Mouse (Mus musculus) hindbrain, embryonic 15.5 days (tissue): Measurements from ENCODE around the gene Ctla4. TPM values are rescaled to one million over a fixed set of nuclear protein-coding genes. Genes with fewer than 3 reads are reported as not detected.
A peak's percentile ranks its signal among the peaks of the same experiment; 100 is the strongest.

Source experiments
- ATAC-seq: fragments of 200-750 bp; cut with Nextera tagmentation; 2 replicates; pipeline ENCODE4 v1.8.0; 2017; ENCODE audit warnings: low read depth, moderate number of reproducible peaks, moderate TSS enrichment; ENCODE audit not compliant: low FRiP score
- H3K27ac ChIP-seq: fragments of 300-500 bp; sonication (generic); replicated peaks from 2 replicates; pipeline ENCODE4 v1.5.1; 2015; ENCODE audit warnings: mild to moderate bottlenecking, inconsistent platforms
- H3K27me3 ChIP-seq: fragments of 300-500 bp; sonication (generic); 2 replicates; pipeline ENCODE4 v1.6.1; 2015; ENCODE audit warnings: control low read depth, inconsistent platforms
- H3K36me3 ChIP-seq: fragments of 300-500 bp; sonication (generic); 2 replicates; pipeline ENCODE4 v1.6.1; 2015; ENCODE audit warnings: control low read depth, inconsistent platforms
- H3K4me1 ChIP-seq: fragments of 300-500 bp; sonication (generic); replicated peaks from 2 replicates; pipeline ENCODE4 v1.6.1; 2015; ENCODE audit warnings: control low read depth, inconsistent platforms
- H3K4me2 ChIP-seq: fragments of 300-500 bp; sonication (generic); 2 replicates; pipeline ENCODE4 v1.6.1; 2015; ENCODE audit warnings: moderate library complexity, mild to moderate bottlenecking, inconsistent platforms
- H3K4me3 ChIP-seq: fragments of 300-500 bp; sonication (generic); 2 replicates; pipeline ENCODE4 v1.5.1; 2015; ENCODE audit warnings: mild to moderate bottlenecking, inconsistent platforms
- H3K9ac ChIP-seq: fragments of 300-500 bp; sonication (generic); 2 replicates; pipeline ENCODE4 v1.6.1; 2015; ENCODE audit warnings: inconsistent platforms
- H3K9me3 ChIP-seq: fragments of 300-500 bp; sonication (generic); 2 replicates; pipeline ENCODE4 v1.6.1; 2016; ENCODE audit warnings: control low read depth, inconsistent platforms
- WGBS: fragments of 180-500 bp; shearing (Covaris S2); methylation state at CpG from one replicate; pipeline ENCODE4 v1.1.7; 2015; 5-methylcytosine and 5-hydroxymethylcytosine counted together
- polyA plus RNA-seq: library from polyadenylated mRNA; unstranded; fragments of >200 nt; fragmentation: Nextera tagmentation; extraction: Ambion mirVana; gene quantifications from 2 replicates; pipeline ENCODE4 v1.2.1, GENCODE M21; 2015

Gene Ctla4
- polyA plus RNA-seq, 1 experiment from 2014 or later, result not detected

DNA sequence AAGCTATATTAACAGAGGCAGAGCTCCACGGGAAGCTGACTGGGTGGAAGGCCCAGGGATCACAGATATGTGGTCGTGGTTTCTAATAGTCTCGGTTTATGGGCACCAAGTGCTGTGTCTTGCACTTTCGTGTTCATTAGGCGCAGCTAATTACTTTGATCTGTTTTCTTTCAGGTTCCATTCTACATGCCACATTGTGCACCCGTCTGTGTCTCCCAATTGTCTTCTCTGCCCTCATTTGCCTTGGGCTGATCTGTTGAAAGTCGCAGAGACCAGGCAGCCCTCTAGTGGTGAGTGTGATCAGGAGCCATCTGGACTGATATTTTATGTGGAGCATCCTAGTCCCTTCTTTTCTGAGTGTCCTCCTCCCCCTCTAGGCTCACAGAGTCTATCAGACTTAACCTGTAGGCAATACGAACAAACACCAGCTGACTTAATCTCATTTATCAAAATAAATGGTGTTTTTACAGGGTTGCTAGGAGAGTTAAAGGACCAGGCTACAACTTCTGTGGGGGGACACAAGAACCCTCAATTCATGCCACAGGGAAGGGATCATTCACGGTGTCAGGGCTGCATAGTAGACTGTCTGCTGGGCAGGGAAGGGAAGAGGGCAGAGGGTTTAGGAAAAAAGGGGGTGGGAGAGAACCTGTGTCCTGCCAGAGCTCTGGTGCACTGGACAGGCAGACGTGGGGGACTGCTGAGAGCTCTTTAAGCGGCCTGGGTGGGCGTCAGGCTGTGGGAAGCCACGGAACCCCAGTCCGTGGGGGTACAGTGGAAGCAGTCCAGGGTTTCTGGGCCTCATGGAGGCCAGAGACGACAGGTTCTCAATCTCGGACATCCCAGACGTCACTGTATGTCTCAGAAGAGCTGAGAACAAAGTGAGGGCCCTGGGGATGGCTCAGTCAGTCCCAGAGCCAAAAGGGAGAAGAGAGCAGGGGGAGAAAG lies 18.2 kb upstream of the Ctla4 start:
- Histone ChIP-seq H3K9me3 (no peaks in the 10 kb centered on the region), H3K27me3 (no peaks in the 10 kb centered on the region), H3K4me1 (no peaks in the 10 kb centered on the region), H3K9ac (no peak overlapping the region), H3K4me2 (no peak overlapping the region), H3K27ac (no peak overlapping the region), H3K36me3 (no peaks in the 10 kb centered on the region), H3K4me3 (no peak overlapping the region)
- peak; percentile 74; the same call in 1 of the 2 replicates for ATAC-seq
- 57% methylated on average over 17 of the region's 17 CpGs for WGBS

DNA sequence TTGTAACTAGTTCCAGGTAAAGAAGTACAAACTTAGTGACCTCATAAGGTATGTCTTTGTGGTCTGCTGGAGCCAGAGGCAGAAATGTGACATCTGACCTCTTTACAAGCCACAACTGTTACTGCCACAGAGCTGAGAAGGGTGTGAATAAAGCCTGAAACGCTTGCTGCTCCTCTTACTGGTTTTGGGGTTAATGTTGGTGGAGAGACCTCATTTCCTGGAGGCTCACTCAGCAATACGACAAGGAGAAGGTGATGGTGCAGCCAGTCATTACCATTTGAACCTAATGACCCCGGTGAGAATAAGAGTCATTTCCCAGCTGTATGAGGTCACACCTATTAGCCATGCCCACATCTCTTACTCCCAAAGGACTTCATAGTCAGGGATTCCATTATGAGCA lies 11.5 kb upstream of the Ctla4 start:
- Histone ChIP-seq H3K36me3 (no peaks in the 10 kb centered on the region), H3K9me3 (no peaks in the 10 kb centered on the region), H3K27me3 (no peaks in the 10 kb centered on the region), H3K27ac (no peak overlapping the region), H3K4me1 (no peaks in the 10 kb centered on the region), H3K4me2 (no peak overlapping the region), H3K9ac (no peak overlapping the region), H3K4me3 (no peak overlapping the region)
- no peak for ATAC-seq
- 61% methylated on average over 3 of the region's 3 CpGs for WGBS

DNA sequence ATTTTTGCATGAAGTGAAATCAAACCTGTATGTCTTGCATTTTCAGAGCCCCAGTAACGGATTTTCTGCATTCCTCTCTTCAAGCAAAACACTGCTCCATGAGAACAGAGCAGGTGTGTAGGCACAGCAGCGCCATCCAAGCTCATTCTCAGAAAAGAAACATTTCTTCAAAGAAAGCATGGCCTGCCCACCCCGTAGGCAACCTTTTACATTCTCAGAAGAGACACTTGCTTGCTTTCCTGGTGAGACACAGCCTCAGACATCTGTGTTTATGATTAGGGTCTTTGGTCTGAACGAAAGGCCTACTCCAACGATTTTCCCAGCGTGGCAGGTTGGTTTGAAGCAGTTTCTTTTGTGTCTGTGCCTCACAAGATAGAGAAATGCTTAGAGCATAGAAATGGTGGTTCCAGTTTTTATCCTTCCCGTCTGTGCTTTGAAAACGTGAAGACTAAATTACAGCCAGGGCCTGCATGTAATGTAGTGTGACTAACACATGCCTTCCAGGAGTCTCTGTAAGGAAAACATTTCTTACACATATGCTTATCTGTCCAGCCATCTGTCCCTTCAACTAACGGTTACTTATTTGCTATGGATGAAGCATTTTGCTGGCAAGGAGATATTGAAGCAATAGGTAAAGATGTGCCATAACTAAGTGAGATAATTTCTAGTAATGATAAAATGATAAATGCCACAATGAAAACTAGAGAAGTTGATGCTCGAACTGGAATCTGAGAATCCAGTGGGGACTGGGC lies 6.5 kb upstream of the Ctla4 start:
- no peaks in the 10 kb centered on the region for H3K4me1 ChIP-seq
- H3K36me3 ChIP-seq, result no peaks in the 10 kb centered on the region
- no peaks in the 10 kb centered on the region for H3K9me3 ChIP-seq
- no peak overlapping the region for H3K4me3 ChIP-seq
- no peak overlapping the region for H3K9ac ChIP-seq
- H3K27ac ChIP-seq, result no peak overlapping the region; the same call in 1 of the 2 replicates
- H3K4me2 ChIP-seq, result no peak overlapping the region
- no peaks in the 10 kb centered on the region for H3K27me3 ChIP-seq
- ATAC-seq, result no peak
- 62% methylated on average over 10 of the region's 10 CpGs for WGBS

DNA sequence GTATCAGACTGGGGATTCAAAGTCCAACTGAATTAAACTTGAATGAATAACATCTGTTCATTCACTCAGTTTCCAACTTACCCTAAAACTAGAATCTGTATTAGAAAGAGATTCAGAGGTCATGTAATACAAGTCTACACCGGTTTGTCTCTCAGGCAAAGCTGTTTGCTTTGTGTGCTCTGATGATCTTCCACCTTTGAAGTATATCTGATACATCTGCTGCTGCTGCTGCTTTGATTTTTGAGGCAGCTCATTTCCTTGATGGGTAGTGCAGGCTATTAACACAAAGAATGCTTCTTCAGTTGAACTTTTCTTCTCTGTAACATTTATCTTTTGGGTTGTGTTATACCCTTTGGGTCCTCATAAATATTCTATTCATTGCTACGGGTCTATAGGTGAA lies 4.0 kb upstream of the Ctla4 start:
- ATAC-seq, result no peak
- Histone ChIP-seq H3K4me3 (no peak overlapping the region), H3K36me3 (no peaks in the 10 kb centered on the region), H3K9ac (no peak overlapping the region), H3K4me2 (no peak overlapping the region), H3K9me3 (no peaks in the 10 kb centered on the region), H3K4me1 (no peaks in the 10 kb centered on the region), H3K27ac (no peak overlapping the region), H3K27me3 (no peaks in the 10 kb centered on the region)
- 71% methylated on average over 2 of the region's 2 CpGs for WGBS

DNA sequence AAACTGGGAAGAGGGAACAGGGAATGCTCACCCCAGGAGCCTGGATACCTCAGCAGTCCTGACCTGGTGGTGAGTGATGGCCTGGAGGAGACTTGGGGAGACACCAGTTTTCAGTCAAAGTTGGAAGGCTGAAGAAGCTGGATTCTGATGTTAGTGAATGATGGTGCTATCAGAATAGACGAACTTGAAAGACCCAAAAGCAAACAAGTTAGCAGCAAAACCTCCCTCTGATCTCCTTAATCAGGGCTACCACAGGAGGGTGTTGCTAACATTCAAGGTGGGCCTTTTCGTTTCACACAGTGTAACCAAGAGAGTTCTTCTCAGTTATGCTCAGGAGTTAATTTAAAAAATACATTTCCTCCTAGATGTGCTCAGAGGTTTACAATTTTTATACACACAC lies 3.5 kb upstream of the Ctla4 start:
- Histone ChIP-seq H3K27me3 (no peaks in the 10 kb centered on the region), H3K9me3 (no peaks in the 10 kb centered on the region), H3K4me2 (no peak overlapping the region), H3K4me3 (no peak overlapping the region), H3K9ac (no peak overlapping the region), H3K27ac (no peak overlapping the region), H3K4me1 (no peaks in the 10 kb centered on the region), H3K36me3 (no peaks in the 10 kb centered on the region)
- no peak for ATAC-seq
- WGBS, result 81% methylated on average over 2 of the region's 2 CpGs

DNA sequence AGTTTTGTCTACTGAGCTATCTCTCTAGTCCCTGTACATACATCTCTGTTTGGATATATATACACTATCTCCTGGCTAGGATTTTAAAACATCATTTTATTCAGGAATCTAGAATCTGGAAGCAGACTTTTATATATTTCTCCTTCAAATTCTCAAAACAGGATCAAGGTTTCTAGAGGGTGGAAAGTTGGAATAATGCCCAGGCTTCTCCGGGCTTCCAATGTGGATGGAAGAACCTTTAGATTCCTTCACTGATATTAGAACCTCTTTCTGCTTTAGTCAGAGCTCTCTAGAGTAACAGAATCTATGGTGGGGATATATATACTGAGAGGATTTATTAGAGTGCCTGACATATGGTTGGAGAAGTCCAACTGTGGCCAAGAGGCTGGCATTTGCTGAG lies 2.2 kb upstream of the Ctla4 start:
- Histone ChIP-seq H3K9ac (no peak overlapping the region), H3K27me3 (no peaks in the 10 kb centered on the region), H3K4me1 (no peaks in the 10 kb centered on the region), H3K4me3 (no peak overlapping the region), H3K27ac (no peak overlapping the region), H3K4me2 (no peak overlapping the region), H3K36me3 (no peaks in the 10 kb centered on the region), H3K9me3 (no peaks in the 10 kb centered on the region)
- no peak for ATAC-seq
- 79% methylated on average over 1 of the region's 1 CpGs for WGBS

DNA sequence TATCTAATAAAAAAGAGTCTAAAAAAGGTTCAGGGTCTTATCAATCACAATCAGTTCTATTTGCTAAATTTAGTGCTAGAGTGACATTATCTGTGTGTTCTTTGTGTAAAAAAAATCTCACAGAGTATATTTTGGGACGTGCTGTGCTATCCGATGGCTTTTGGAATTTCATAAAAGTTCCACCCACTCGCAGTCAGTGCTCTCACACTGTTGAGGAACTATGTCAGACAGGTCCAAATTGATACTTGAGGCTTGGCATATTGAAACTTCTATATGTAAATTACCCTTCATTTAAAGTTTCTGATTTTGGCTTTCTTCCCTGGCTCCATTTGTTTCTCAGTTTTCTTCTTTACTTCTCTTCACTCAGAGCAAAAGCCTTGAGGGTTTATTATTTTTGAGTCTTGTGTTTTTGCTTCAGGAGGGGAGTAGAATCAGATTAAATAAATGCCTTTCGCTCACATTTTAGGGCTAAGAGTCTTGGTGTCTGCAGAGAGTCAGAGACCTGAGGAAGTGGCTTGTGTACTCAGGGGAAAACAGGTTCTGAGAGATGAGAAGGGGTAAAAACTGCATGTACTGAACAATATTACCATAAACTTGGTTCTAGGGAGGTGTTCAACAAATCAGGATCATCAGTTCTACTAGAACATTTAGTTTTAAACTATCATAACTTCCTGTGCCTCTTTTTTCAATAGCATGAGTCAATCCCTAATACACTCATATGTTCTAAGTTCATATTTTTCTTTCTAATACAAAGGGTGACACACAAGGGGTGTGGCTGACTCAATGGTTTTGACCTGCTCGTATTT lies 11.5 kb downstream of the Ctla4 start:
- Histone ChIP-seq H3K27me3 (no peaks in the 10 kb centered on the region), H3K27ac (no peak overlapping the region), H3K9me3 (no peaks in the 10 kb centered on the region), H3K4me1 (peaks cover 6% of the 10 kb centered on the region; the same call in 1 of the 2 replicates), H3K36me3 (no peaks in the 10 kb centered on the region), H3K4me3 (no peak overlapping the region), H3K4me2 (no peak overlapping the region), H3K9ac (no peak overlapping the region)
- no peak for ATAC-seq
- WGBS, result 87% methylated on average over 5 of the region's 5 CpGs

DNA sequence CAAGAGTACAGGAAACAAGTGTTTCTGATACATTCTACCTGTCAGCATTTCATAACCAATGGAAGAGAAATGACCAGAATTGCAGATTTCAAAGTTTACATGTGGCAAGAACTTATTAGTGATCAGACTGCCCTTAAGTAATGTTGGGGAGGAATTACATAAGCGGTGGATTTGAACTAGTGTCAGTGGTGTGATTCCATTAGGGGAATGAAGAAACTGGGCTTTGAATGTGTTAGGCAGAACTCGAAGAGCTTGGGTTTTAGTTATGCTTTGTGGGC lies 12.1 kb downstream of the Ctla4 start:
- H3K9ac ChIP-seq, result no peak overlapping the region
- no peaks in the 10 kb centered on the region for H3K36me3 ChIP-seq
- H3K9me3 ChIP-seq, result no peaks in the 10 kb centered on the region
- peaks cover 6% of the 10 kb centered on the region; the same call in 1 of the 2 replicates for H3K4me1 ChIP-seq
- no peak for ATAC-seq
- no peak overlapping the region for H3K4me2 ChIP-seq
- H3K27ac ChIP-seq, result no peak overlapping the region
- WGBS, result 82% methylated on average over 2 of the region's 2 CpGs
- no peaks in the 10 kb centered on the region for H3K27me3 ChIP-seq
- H3K4me3 ChIP-seq, result no peak overlapping the region

DNA sequence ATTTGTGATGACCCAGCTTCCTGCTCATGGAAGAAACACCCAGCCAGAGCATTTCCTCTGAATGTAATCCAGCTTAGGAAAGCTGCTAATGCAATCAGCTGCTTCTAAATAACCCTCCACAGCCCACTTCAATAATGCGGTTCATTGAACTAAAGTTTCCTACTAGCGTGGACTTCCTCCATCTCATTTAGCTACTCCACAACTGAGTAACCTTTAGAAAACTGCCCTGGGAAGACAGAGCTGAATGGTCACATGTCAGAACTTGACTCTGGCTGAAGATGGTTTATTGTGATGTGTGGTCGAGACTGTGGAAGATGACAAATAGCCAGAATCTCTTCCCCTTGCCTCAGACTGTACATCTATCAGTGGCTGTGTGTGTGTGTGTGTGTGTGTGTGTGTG lies 12.4 kb downstream of the Ctla4 start:
- H3K27me3 ChIP-seq, result no peaks in the 10 kb centered on the region
- H3K36me3 ChIP-seq, result no peaks in the 10 kb centered on the region
- no peaks in the 10 kb centered on the region for H3K9me3 ChIP-seq
- H3K4me3 ChIP-seq, result no peak overlapping the region
- 86% methylated on average over 3 of the region's 3 CpGs for WGBS
- no peak overlapping the region for H3K9ac ChIP-seq
- no peak overlapping the region for H3K4me2 ChIP-seq
- no peak overlapping the region for H3K27ac ChIP-seq
- no peak for ATAC-seq
- peaks cover 6% of the 10 kb centered on the region; the same call in 1 of the 2 replicates for H3K4me1 ChIP-seq

DNA sequence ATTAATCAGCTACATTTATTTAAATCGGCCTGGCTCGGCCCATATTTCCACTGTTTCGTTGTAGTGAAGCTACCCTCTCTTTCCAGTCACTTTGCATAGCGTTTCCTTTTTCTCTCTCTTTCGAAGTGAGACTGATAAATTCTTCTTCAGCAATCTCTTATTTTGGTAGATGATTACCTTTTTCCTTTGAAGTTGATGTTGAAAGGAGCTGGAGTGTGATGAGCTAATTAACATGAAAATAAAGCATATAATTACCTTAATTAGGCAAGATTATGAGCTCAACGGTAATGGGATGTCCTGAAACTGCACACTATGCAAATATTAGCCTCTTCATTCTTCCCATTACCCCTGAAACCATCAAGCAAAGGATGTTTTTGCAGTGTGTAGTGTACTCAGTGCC lies 15.7 kb downstream of the Ctla4 start:
- H3K9ac ChIP-seq, result no peak overlapping the region
- H3K27me3 ChIP-seq, result no peaks in the 10 kb centered on the region
- H3K4me2 ChIP-seq, result no peak overlapping the region
- H3K36me3 ChIP-seq, result no peaks in the 10 kb centered on the region
- H3K27ac ChIP-seq, result 0 out of 2 replicates have a peak overlapping the region, but pooled peaks have one; percentile 45
- 48% methylated on average over 6 of the region's 6 CpGs for WGBS
- ATAC-seq, result no peak
- peaks cover 6% of the 10 kb centered on the region; the same call in 1 of the 2 replicates for H3K4me1 ChIP-seq
- H3K4me3 ChIP-seq, result no peak overlapping the region
- H3K9me3 ChIP-seq, result no peaks in the 10 kb centered on the region

DNA sequence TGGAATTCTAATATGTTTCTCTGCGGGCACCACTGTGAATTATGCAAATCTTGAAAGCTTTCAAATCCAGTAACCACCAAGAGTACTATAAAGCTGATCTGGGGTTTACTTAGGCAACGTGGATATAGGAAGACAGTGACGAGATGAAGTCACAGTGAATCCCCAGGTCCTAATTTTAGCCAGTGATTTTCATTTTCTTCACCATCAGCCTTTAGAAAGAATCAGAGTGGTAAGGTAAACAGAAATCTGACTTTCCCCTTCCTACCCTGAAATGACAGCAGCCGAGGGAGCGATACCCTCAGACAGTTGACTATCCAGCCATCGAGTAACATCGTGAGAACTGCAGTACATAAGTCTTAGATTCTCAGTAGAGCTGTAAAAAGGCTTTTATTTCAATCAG lies 16.3 kb downstream of the Ctla4 start:
- no peak for ATAC-seq
- Histone ChIP-seq H3K36me3 (no peaks in the 10 kb centered on the region), H3K27me3 (no peaks in the 10 kb centered on the region), H3K4me1 (peaks cover 6% of the 10 kb centered on the region; the same call in 1 of the 2 replicates), H3K4me2 (no peak overlapping the region), H3K9ac (no peak overlapping the region), H3K27ac (no peak overlapping the region), H3K4me3 (no peak overlapping the region), H3K9me3 (no peaks in the 10 kb centered on the region)
- 75% methylated on average over 7 of the region's 7 CpGs for WGBS
